Mouse (Mus musculus): ENCODE results near the gene 1700017N19Rik. TPM values are rescaled to one million over a fixed set of nuclear protein-coding genes. Genes with fewer than 3 reads are reported as not detected.

The 1700017N19Rik gene
- total and polyA plus RNA-seq, 2 experiments from 2014 or later, result not detected

DNA sequence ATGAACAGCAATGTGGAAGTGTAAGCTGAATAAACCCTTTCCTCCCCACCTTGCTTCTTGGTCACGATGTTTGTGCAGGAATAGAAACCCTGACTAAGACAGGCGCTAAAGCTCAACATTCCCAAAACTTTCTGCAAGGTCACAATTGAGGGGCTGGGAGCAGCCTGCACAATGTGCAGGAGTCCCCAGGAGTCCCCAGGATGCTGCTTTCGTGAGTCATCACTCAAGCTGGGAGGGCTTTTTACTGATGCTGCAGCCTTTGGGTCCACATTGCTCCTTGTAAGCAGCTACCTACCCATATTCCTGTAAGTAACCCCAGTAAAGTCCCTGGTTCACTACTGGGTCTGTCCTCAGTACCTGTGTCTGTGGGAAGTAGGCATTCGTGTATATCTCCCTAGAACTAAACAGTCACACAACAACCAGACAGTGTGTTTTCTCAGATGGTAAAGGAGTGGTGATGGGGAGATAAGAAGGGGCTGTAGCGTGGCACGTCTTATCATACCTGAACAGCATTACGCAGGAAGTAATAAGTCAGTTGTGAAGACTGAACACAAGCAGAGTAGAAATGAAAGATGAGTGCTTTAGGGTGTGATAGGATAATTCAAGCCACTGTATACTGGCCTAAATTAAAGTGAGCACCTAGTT, 15.7 kb upstream of the 1700017N19Rik start:
- no peak for DNase-seq (ENCODE audit: low spot score)
- Histone ChIP-seq H3K9ac (replicated peaks; ENCODE audit: low read depth, low read length) (no peak overlapping the region), H3K36me3 (replicated peaks; ENCODE audit: control insufficient read depth, insufficient read depth, low read length) (peaks cover 18% of the 10 kb centered on the region), H3K27ac (ENCODE audit: low read depth) (no peak overlapping the region), H3K4me3 (ENCODE audit: low read depth, low read length) (no peak overlapping the region), H3K9me3 (replicated peaks; ENCODE audit: control insufficient read depth, low read length) (no peaks in the 10 kb centered on the region), H3K4me1 (ENCODE audit: control insufficient read depth, insufficient read depth) (no peaks in the 10 kb centered on the region), H3K27me3 (ENCODE audit: control insufficient read depth, insufficient read depth, low read length) (no peaks in the 10 kb centered on the region), H3K4me2 (ENCODE audit: low read depth, low read length) (no peak overlapping the region)
- WGBS, result 82% methylated on average over 7 of the region's 7 CpGs
- TF ChIP-seq CTCF (IDR thresholded peaks at IDR 0.05; ENCODE audit: low read depth) (no peak), EP300 (IDR thresholded peaks at IDR 0.05; ENCODE audit: low read depth) (no peak)
- no peak for ATAC-seq (ENCODE audit: insufficient read depth, low read depth)

DNA sequence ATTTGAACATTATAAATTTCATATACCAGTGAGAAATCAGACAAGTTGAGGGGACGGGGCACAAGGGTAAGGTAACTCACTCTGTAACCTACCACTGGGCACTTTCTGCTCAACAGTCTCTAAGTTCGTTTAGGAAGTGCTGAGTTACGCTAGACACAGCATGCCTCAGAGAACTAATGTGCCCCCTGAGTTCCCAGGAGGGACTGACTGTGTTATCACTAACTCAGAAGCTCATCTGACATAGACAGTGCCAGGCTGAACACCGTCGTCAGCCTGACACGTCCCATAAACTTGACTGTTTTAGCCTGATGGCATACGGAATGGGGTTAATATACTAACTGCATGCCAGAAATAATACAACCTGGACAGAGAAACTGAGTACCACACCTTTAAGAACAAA, 15.0 kb upstream of the 1700017N19Rik start:
- H3K27me3 ChIP-seq (ENCODE audit: control insufficient read depth, insufficient read depth, low read length), result no peaks in the 10 kb centered on the region
- no peaks in the 10 kb centered on the region for H3K4me1 ChIP-seq (ENCODE audit: control insufficient read depth, insufficient read depth)
- 75% methylated on average over 7 of the region's 7 CpGs for WGBS
- peaks cover 18% of the 10 kb centered on the region for H3K36me3 ChIP-seq (replicated peaks; ENCODE audit: control insufficient read depth, insufficient read depth, low read length)
- H3K9me3 ChIP-seq (replicated peaks; ENCODE audit: control insufficient read depth, low read length), result no peaks in the 10 kb centered on the region
- DNase-seq (ENCODE audit: low spot score), result no peak
- H3K4me3 ChIP-seq (ENCODE audit: low read depth, low read length), result no peak overlapping the region
- H3K4me2 ChIP-seq (ENCODE audit: low read depth, low read length), result no peak overlapping the region
- TF ChIP-seq CTCF (IDR thresholded peaks at IDR 0.05; ENCODE audit: low read depth) (no peak), EP300 (IDR thresholded peaks at IDR 0.05; ENCODE audit: low read depth) (no peak)
- no peak overlapping the region for H3K27ac ChIP-seq (ENCODE audit: low read depth)
- H3K9ac ChIP-seq (replicated peaks; ENCODE audit: low read depth, low read length), result no peak overlapping the region
- no peak for ATAC-seq (ENCODE audit: insufficient read depth, low read depth)

DNA sequence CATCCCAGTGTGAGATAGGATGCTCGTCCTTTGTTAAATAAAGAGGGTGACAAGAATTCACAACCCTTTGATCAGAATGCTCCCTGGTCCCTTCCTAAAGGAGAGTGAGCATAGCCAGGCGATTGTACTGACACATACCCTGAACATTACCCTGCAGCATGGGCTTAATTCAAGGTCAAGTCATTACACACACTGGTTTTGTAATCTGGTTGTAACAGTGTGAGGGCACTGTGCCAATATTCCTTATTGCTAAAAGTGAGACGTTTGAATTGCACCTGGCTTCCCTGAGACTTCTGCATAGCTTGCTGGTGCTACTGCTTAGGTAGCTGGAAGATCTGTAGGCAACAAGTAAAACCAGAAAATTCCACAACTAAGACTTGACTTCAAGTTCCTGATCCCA, 6.1 kb upstream of the 1700017N19Rik start:
- Histone ChIP-seq H3K4me3 (ENCODE audit: low read depth, low read length) (no peak overlapping the region), H3K4me1 (ENCODE audit: control insufficient read depth, insufficient read depth) (peaks cover 5% of the 10 kb centered on the region; the same call in 1 of the 2 replicates), H3K4me2 (ENCODE audit: low read depth, low read length) (no peak overlapping the region), H3K27me3 (ENCODE audit: control insufficient read depth, insufficient read depth, low read length) (no peaks in the 10 kb centered on the region), H3K27ac (ENCODE audit: low read depth) (no peak overlapping the region), H3K36me3 (replicated peaks; ENCODE audit: control insufficient read depth, insufficient read depth, low read length) (no peaks in the 10 kb centered on the region), H3K9ac (replicated peaks; ENCODE audit: low read depth, low read length) (no peak overlapping the region), H3K9me3 (replicated peaks; ENCODE audit: control insufficient read depth, low read length) (no peaks in the 10 kb centered on the region)
- DNase-seq (ENCODE audit: low spot score) (no peak), ATAC-seq (ENCODE audit: insufficient read depth, low read depth) (no peak)
- TF ChIP-seq CTCF (IDR thresholded peaks at IDR 0.05; ENCODE audit: low read depth) (no peak), EP300 (IDR thresholded peaks at IDR 0.05; ENCODE audit: low read depth) (no peak)
- 60% methylated on average over 3 of the region's 3 CpGs for WGBS

DNA sequence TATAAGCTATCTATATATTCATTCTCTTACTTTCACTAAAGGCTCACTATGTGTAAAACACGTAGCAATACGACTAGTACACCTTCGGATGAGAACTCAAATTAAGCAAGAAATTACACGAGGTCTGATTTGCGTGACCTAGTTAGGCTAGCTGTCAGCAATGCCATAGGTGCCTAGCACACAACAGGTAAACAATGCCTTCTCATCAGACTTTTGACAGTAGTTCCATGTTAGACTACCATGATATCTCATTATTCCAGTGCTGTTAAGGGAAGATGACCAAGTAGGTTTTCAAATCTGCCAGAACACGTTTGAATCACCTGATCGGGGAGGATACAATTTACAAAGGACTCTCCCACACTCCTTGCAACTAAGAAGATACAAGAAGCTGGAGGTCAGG, 1.8 kb upstream of the 1700017N19Rik start:
- no peak for TF ChIP-seq CTCF (IDR thresholded peaks at IDR 0.05; ENCODE audit: low read depth)
- no peak for TF ChIP-seq EP300 (IDR thresholded peaks at IDR 0.05; ENCODE audit: low read depth)
- no peak overlapping the region for H3K27ac ChIP-seq (ENCODE audit: low read depth)

DNA sequence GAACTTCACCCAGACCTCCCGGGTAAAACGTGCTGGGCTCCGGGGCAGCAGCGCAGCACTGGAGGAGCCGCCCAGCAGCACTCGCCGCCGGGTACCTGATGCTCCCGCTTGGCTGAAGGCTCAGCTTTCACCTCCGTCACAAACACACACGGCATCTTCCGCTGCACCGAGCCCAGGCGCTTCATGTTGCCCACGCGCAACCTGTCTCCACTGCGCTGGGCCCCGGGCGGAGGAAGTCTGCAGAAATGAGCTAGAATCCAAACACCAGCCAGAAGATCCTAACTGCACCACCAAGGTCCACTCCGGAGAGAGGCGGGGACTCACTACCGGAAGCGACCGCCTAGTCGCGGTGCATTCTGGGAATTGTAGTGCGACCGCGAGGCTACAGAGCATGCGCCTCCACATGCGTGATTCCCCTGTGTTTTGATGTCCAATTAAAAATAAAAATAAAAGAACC, 1.3 kb upstream of the 1700017N19Rik start:
- H3K9me3 ChIP-seq (replicated peaks; ENCODE audit: control insufficient read depth, low read length), result no peaks in the 10 kb centered on the region
- TF ChIP-seq CTCF (IDR thresholded peaks at IDR 0.05; ENCODE audit: low read depth), result no peak
- TF ChIP-seq EP300 (IDR thresholded peaks at IDR 0.05; ENCODE audit: low read depth), result no peak
- DNase-seq (ENCODE audit: low spot score) (peak; percentile 84), ATAC-seq (ENCODE audit: insufficient read depth, low read depth) (peak; percentile 98)
- peak overlapping the region; percentile 90 for H3K4me2 ChIP-seq (ENCODE audit: low read depth, low read length)
- H3K4me3 ChIP-seq (ENCODE audit: low read depth, low read length), result peak overlapping the region; percentile 67
- H3K27ac ChIP-seq (ENCODE audit: low read depth), result no peak overlapping the region
- no peaks in the 10 kb centered on the region for H3K27me3 ChIP-seq (ENCODE audit: control insufficient read depth, insufficient read depth, low read length)
- H3K36me3 ChIP-seq (replicated peaks; ENCODE audit: control insufficient read depth, insufficient read depth, low read length), result no peaks in the 10 kb centered on the region
- H3K4me1 ChIP-seq (ENCODE audit: control insufficient read depth, insufficient read depth), result peaks cover 5% of the 10 kb centered on the region; the same call in 1 of the 2 replicates
- WGBS, result 0% methylated on average over 31 of the region's 31 CpGs
- peak overlapping the region; percentile 55 for H3K9ac ChIP-seq (replicated peaks; ENCODE audit: low read depth, low read length)

More for the DNA sequence above, 1.8 kb upstream of the 1700017N19Rik start:
- H3K9me3 ChIP-seq (replicated peaks; ENCODE audit: control insufficient read depth, low read length), result no peaks in the 10 kb centered on the region
- peak overlapping the region; percentile 55 for H3K9ac ChIP-seq (replicated peaks; ENCODE audit: low read depth, low read length)
- H3K36me3 ChIP-seq (replicated peaks; ENCODE audit: control insufficient read depth, insufficient read depth, low read length), result no peaks in the 10 kb centered on the region
- DNase-seq (ENCODE audit: low spot score), result no peak
- 45% methylated on average over 7 of the region's 7 CpGs for WGBS
- H3K27me3 ChIP-seq (ENCODE audit: control insufficient read depth, insufficient read depth, low read length), result no peaks in the 10 kb centered on the region
- H3K4me1 ChIP-seq (ENCODE audit: control insufficient read depth, insufficient read depth), result peaks cover 5% of the 10 kb centered on the region; the same call in 1 of the 2 replicates
- H3K4me2 ChIP-seq (ENCODE audit: low read depth, low read length), result peak overlapping the region; percentile 90
- no peak for ATAC-seq (ENCODE audit: insufficient read depth, low read depth)
- peak overlapping the region; percentile 67 for H3K4me3 ChIP-seq (ENCODE audit: low read depth, low read length)

DNA sequence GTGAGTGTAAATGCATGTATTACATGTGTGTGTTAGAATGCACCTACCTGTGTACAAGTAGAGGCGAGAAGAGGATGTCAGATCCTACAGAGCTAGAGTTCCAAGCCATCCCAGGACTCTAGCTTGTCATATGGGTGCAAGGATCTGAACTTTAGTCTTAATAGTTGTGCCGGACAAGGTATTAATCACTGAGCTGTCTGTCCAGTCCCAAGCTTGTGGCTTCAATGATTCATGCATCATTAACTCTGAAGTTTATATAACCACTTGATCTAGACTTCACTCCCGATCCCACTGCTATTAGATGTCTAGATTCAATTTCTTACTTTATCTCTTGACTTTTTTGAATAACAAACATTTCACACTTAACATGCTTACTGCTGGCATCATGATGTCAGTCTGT, 8.1 kb downstream of the 1700017N19Rik start:
- no peak for ATAC-seq (ENCODE audit: insufficient read depth, low read depth)
- H3K4me1 ChIP-seq (ENCODE audit: control insufficient read depth, insufficient read depth), result no peaks in the 10 kb centered on the region
- no peaks in the 10 kb centered on the region for H3K36me3 ChIP-seq (replicated peaks; ENCODE audit: control insufficient read depth, insufficient read depth, low read length)
- no peak overlapping the region for H3K4me2 ChIP-seq (ENCODE audit: low read depth, low read length)
- no peak overlapping the region for H3K27ac ChIP-seq (ENCODE audit: low read depth)
- no peak overlapping the region for H3K4me3 ChIP-seq (ENCODE audit: low read depth, low read length)
- no peak for DNase-seq (ENCODE audit: low spot score)
- 75% methylated on average over 3 of the region's 3 CpGs for WGBS
- H3K9ac ChIP-seq (replicated peaks; ENCODE audit: low read depth, low read length), result no peak overlapping the region
- H3K27me3 ChIP-seq (ENCODE audit: control insufficient read depth, insufficient read depth, low read length), result no peaks in the 10 kb centered on the region
- no peak for TF ChIP-seq EP300 (IDR thresholded peaks at IDR 0.05; ENCODE audit: low read depth)
- no peak for TF ChIP-seq CTCF (IDR thresholded peaks at IDR 0.05; ENCODE audit: low read depth)
- no peaks in the 10 kb centered on the region for H3K9me3 ChIP-seq (replicated peaks; ENCODE audit: control insufficient read depth, low read length)

Data from heart, postnatal 0 days (tissue).